Mouse (Mus musculus) heart, adult 2 months (tissue): Measurements from ENCODE around the gene Uox. TPM values are rescaled to one million over a fixed set of nuclear protein-coding genes. Genes with fewer than 3 reads are reported as not detected.

ENCODE experiments used
- DNase-seq, 2 experiments: peaks; one replicate each; pipeline ENCODE4 v3.0.0; 2021
- H3K27ac ChIP-seq: fragments of 200-600 bp; 2 replicates; pipeline ENCODE4 v1.8.1; 2022
- H3K27me3 ChIP-seq: fragments of 200-500 bp; 2 replicates; pipeline ENCODE4 v1.6.1; 2012; ENCODE audit warnings: mild to moderate bottlenecking, low read length, inconsistent platforms, mixed read lengths; ENCODE audit not compliant: control insufficient read depth, insufficient read depth
- H3K36me3 ChIP-seq: fragments of 200-500 bp; 2 replicates; pipeline ENCODE4 v1.6.1; 2012; ENCODE audit warnings: low read length, inconsistent platforms; ENCODE audit not compliant: control insufficient read depth, insufficient read depth
- H3K4me1 ChIP-seq: fragments of 200-500 bp; 2 replicates; pipeline ENCODE4 v1.6.1; 2011; ENCODE audit warnings: low read length; ENCODE audit not compliant: control insufficient read depth, insufficient read depth
- H3K4me3 ChIP-seq: fragments of 200-600 bp; 2 replicates; pipeline ENCODE4 v1.8.1; 2022
- H3K79me2 ChIP-seq: fragments of 200-500 bp; replicated peaks from 2 replicates; pipeline ENCODE4 v1.6.1; 2012; ENCODE audit warnings: mild to moderate bottlenecking, inconsistent platforms, low read length, moderate library complexity, mixed read lengths; ENCODE audit not compliant: control insufficient read depth, insufficient read depth
- H3K9ac ChIP-seq: fragments of 200-500 bp; 2 replicates; pipeline ENCODE4 v1.6.1; 2012; ENCODE audit warnings: low read depth, mild to moderate bottlenecking, control low read depth, inconsistent platforms, low read length, mixed read lengths
- CTCF ChIP-seq: fragments of 200-600 bp; IDR thresholded peaks from 2 replicates; pipeline ENCODE4 v1.8.1; 2022; ENCODE audit warnings: antibody characterized with exemption, mild to moderate bottlenecking, moderate library complexity
- EP300 ChIP-seq: fragments of 200-500 bp; IDR thresholded peaks from 2 replicates; pipeline ENCODE4 v1.6.1; 2011; ENCODE audit warnings: low read depth, low read length, control low read depth; ENCODE audit not compliant: insufficient read depth
- POLR2A ChIP-seq: fragments of 200-500 bp; IDR thresholded peaks from 2 replicates; pipeline ENCODE4 v1.6.1; 2011; ENCODE audit warnings: mild to moderate bottlenecking, low read depth, low read length, control low read depth; ENCODE audit not compliant: insufficient read depth
- WGBS: fragments of 180-500 bp; shearing (Covaris S2); methylation state at CpG from one replicate; pipeline ENCODE4 v1.1.7; 2018; 5-methylcytosine and 5-hydroxymethylcytosine counted together
- intact Hi-C: fragments of 180-260 bp; cut with DNase I; formaldehyde crosslinking; loops from one replicate; pipeline ENCODE4 v1.15.1; 2025
- polyA plus RNA-seq: library from polyadenylated mRNA; depleted of rRNA; stranded (reverse); fragments of >200 nt; gene quantifications from 2 replicates; pipeline ENCODE4 v1.2.3, GENCODE M21; 2012
- total RNA-seq, 2 experiments: library from RNA; stranded (reverse); gene quantifications; 2 replicates each; pipeline ENCODE4 v1.2.3; 2021

The Uox gene
- total and polyA plus RNA-seq, 3 experiments, result not detected

DNA sequence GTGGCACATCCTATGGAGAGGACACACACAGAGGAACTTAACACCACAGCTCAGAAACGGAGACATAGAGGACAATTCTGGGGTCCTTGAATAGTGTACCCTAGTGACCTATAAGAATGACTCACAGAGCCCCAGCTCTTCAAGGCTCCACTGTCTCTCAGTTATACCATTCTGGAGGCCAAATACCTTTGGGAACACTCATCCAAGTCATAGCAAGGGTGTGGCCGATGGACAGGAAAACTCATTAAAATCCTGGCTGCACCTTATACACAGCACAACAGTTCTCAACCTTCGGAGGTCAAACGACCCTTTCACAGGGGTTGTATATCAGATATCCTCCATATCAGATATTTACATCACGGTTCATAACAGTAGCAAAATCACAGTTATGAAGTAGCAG, 62.3 kb downstream of the Uox start:
- no peaks in the 10 kb centered on the region for H3K4me1 ChIP-seq
- 73% methylated on average over 5 of the region's 5 CpGs for WGBS
- H3K79me2 ChIP-seq, result no peaks in the 10 kb centered on the region
- H3K36me3 ChIP-seq, result no peaks in the 10 kb centered on the region
- H3K9ac ChIP-seq, result no peak overlapping the region
- TF ChIP-seq CTCF, result no peak
- TF ChIP-seq POLR2A, result no peak
- no peak for TF ChIP-seq EP300
- H3K4me3 ChIP-seq, result no peak overlapping the region
- H3K27ac ChIP-seq, result no peak overlapping the region
- intact Hi-C loops, result no loop called here
- H3K27me3 ChIP-seq, result no peaks in the 10 kb centered on the region
- no peak for DNase-seq

DNA sequence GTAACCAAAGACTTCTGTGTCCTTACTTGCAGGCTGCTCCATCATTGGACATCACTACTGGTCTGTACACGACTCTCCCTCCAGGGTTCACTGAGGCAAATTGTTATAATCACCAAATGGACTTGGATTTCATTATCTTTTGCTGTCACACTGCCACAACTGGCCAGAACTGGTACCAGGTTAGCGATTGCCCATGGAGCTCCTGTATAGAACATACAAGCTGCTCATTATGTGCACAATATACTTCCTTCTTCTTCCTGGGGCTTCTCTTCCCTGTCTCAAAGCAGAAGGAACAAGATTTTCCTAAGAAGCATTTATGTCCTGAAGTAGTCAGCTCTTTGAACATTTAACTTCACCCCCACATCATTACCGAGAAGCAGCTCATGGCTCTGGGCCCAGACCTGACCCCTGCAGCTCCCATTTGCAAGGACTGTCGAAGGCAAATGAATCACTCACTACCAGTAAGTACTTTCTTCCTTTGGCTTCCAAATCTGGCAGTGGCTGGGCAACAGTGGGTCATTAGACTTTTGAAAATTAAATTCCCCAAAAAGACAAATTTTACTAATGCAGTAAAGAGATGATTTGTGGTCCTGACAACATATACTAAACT, 71.7 kb downstream of the Uox start:
- DNase-seq, result no peak
- intact Hi-C loops, result no loop called here
- no peaks in the 10 kb centered on the region for H3K27me3 ChIP-seq
- TF ChIP-seq EP300 (no peak), POLR2A (no peak), CTCF (no peak)
- H3K79me2 ChIP-seq, result no peaks in the 10 kb centered on the region
- no peaks in the 10 kb centered on the region for H3K36me3 ChIP-seq
- no peak overlapping the region for H3K27ac ChIP-seq
- no peaks in the 10 kb centered on the region for H3K4me1 ChIP-seq
- 54% methylated on average over 4 of the region's 4 CpGs for WGBS
- no peak overlapping the region for H3K4me3 ChIP-seq
- no peak overlapping the region for H3K9ac ChIP-seq

DNA sequence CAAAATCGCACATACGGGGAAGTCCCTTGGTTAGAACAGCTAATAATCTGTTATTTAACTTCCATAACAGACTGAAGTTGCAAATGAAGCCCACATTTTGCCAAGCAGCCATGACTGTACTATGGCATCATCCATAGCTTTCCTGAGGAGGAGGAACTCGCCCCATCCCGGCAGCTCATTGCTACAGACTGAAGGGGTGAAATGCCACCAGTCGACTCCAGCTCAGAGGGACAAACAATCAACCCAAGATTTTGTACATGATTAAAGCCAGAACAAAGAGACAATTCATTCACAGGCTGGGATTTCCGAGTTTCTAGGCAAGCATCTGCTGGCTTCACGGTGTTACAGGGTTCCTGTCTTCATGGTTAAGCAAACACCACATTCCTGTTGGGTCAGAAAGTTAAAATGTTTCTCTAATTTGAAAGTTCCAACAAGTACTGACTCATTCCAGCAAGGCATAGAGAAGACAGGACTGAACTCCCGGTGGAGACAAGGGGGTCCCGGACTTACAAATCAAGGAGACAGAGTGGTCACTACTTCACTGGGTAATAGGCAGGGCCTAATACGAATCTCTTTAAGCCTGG, 79.2 kb downstream of the Uox start:
- intact Hi-C loops, result no loop called here
- H3K27me3 ChIP-seq, result no peaks in the 10 kb centered on the region
- no peak overlapping the region for H3K9ac ChIP-seq
- no peaks in the 10 kb centered on the region for H3K4me1 ChIP-seq
- no peak overlapping the region for H3K27ac ChIP-seq
- 75% methylated on average over 10 of the region's 10 CpGs for WGBS
- H3K4me3 ChIP-seq, result no peak overlapping the region
- DNase-seq, result no peak
- no peaks in the 10 kb centered on the region for H3K36me3 ChIP-seq
- TF ChIP-seq CTCF, result no peak
- H3K79me2 ChIP-seq, result no peaks in the 10 kb centered on the region

DNA sequence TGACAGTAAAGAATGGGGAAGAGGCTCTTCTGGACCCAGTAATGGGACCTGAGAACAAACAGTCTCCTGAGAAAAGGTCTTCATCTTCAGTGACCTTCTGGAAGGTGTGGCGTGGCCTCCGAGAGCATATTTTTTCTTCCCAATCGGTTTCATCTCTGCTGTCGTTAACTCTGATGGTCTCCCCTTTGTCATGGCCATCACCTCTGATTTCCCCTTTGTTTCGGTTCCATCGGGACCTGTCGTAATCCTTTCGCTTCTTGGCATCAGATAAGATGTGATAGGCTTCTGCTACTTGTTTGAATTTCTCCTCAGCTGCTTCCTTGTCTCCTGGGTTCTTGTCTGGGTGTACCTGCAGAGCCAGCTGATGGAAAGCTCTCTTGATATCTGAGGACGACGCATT, 80.5 kb downstream of the Uox start:
- intact Hi-C loops, result no loop called here
- 89% methylated on average over 10 of the region's 10 CpGs for WGBS

DNA sequence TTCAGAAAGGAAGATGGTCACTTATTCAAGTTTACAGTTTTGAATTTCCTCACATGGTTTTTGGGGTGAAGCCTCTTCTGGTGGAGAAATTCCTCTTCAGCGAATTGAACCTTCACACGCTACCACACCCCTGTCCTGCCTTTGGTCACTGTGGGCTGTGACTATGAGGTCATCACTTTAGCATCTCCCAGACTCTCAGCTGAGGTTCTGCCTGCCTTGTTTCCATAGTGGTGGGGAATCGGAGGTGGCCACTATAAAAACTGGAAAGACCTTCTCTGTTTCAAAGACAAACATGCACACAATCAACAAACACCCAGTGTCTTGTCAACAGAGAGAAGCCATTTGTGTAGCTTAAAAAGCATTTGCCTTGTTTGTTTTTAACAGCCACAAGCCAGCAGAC, 81.0 kb downstream of the Uox start, which contains the start of gene 4930503B20Rik:
TSS of gene 4930503B20Rik (minus strand) at position 101 of the 400 bp plus-strand sequence.
- DNase-seq, result no peak
- peaks cover 2% of the 10 kb centered on the region for H3K4me1 ChIP-seq
- H3K27me3 ChIP-seq, result no peaks in the 10 kb centered on the region
- no peak within 1 kb of the TSS for H3K27ac ChIP-seq
- WGBS, result 77% methylated on average over 3 of the region's 3 CpGs
- no peaks in the 10 kb centered on the region for H3K79me2 ChIP-seq
- no peaks in the 10 kb centered on the region for H3K36me3 ChIP-seq
- H3K4me3 ChIP-seq, result no peak within 1 kb of the TSS
- no peak for TF ChIP-seq EP300
- no peak for TF ChIP-seq CTCF
- no peak for TF ChIP-seq POLR2A
- H3K9ac ChIP-seq, result no peak within 1 kb of the TSS
- intact Hi-C loops, result no loop called here

More for the DNA sequence above, 80.5 kb downstream of the Uox start:
- Histone ChIP-seq H3K36me3 (no peaks in the 10 kb centered on the region), H3K27me3 (no peaks in the 10 kb centered on the region), H3K27ac (no peak overlapping the region), H3K4me1 (peaks cover 2% of the 10 kb centered on the region), H3K4me3 (no peak overlapping the region), H3K9ac (no peak overlapping the region), H3K79me2 (no peaks in the 10 kb centered on the region)
- TF ChIP-seq EP300 (no peak), CTCF (no peak), POLR2A (no peak)
- no peak for DNase-seq

DNA sequence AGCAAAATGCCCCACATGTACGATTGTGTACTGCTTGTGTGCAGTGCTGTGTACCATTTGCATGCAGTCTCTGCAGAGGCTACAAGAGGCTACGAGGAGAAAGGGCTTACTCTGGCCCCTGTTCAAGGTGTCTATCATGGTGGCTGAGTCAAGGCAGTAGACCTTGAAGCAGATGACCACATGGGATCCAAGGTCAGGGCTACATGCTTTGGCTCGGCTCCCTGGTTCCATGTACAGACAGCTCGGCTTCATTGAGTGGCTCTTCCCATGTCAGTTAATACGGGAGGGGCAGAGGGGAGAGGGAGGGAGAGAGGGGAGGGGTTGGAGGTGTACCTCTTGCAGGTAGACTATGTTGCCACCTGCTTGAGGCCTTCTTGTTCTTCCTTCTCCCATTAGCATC, 82.2 kb downstream of the Uox start:
- peaks cover 2% of the 10 kb centered on the region for H3K4me1 ChIP-seq
- no peaks in the 10 kb centered on the region for H3K79me2 ChIP-seq
- WGBS, result 91% methylated on average over 5 of the region's 5 CpGs
- no peak for DNase-seq
- H3K27ac ChIP-seq, result no peak overlapping the region
- H3K36me3 ChIP-seq, result no peaks in the 10 kb centered on the region
- H3K9ac ChIP-seq, result no peak overlapping the region
- no peaks in the 10 kb centered on the region for H3K27me3 ChIP-seq
- intact Hi-C loops, result no loop called here
- no peak overlapping the region for H3K4me3 ChIP-seq
- TF ChIP-seq EP300 (no peak), CTCF (no peak), POLR2A (no peak)
